Mouse (Mus musculus) kidney, embryonic 16.5 days (tissue): ENCODE data around the gene Fscn2. TPM values are rescaled to one million over a fixed set of nuclear protein-coding genes. Genes with fewer than 3 reads are reported as not detected.

Experiments used
- ATAC-seq: fragments of 200-750 bp; cut with Nextera tagmentation; 2 replicates; pipeline ENCODE4 v1.8.0; 2017; ENCODE audit warnings: moderate TSS enrichment; ENCODE audit not compliant: low FRiP score, low TSS enrichment
- H3K27ac ChIP-seq: fragments of 300-500 bp; sonication (generic); 2 replicates; pipeline ENCODE4 v1.5.1; 2014; ENCODE audit warnings: low read length
- H3K27me3 ChIP-seq: fragments of 300-500 bp; sonication (generic); 2 replicates; pipeline ENCODE4 v1.6.1; 2014; ENCODE audit warnings: low read length, control low read depth, mixed read lengths; ENCODE audit not compliant: insufficient read depth
- H3K36me3 ChIP-seq: fragments of 300-500 bp; sonication (generic); 2 replicates; pipeline ENCODE4 v1.6.1; 2014; ENCODE audit warnings: low read length, control low read depth, mixed read lengths; ENCODE audit not compliant: insufficient read depth
- H3K4me1 ChIP-seq: fragments of 300-500 bp; sonication (generic); 2 replicates; pipeline ENCODE4 v1.6.1; 2014; ENCODE audit warnings: low read length, control low read depth, mixed read lengths; ENCODE audit not compliant: insufficient read depth
- H3K4me2 ChIP-seq: fragments of 300-500 bp; sonication (generic); replicated peaks from 2 replicates; pipeline ENCODE4 v1.6.1; 2014; ENCODE audit warnings: low read depth, low read length
- H3K4me3 ChIP-seq: fragments of 300-500 bp; sonication (generic); 2 replicates; pipeline ENCODE4 v1.5.1; 2014; ENCODE audit warnings: mild to moderate bottlenecking, low read length
- H3K9ac ChIP-seq: fragments of 300-500 bp; sonication (generic); replicated peaks from 2 replicates; pipeline ENCODE4 v1.6.1; 2014; ENCODE audit warnings: low read length
- H3K9me3 ChIP-seq: fragments of 300-500 bp; sonication (generic); 2 replicates; pipeline ENCODE4 v1.6.1; 2016; ENCODE audit warnings: low read length, control low read depth
- WGBS: fragments of 180-500 bp; shearing (Covaris S2); extraction: QIAGEN DNeasy Blood & Tissue Kit; methylation state at CpG from one replicate; pipeline ENCODE4 v1.1.7; 2014; 5-methylcytosine and 5-hydroxymethylcytosine counted together
- polyA plus RNA-seq: library from polyadenylated mRNA; unstranded; fragments of >200 nt; fragmentation: Nextera tagmentation; extraction: Ambion mirVana; gene quantifications from 2 replicates; pipeline ENCODE4 v1.2.1, GENCODE M21; 2015

Fscn2 gene
- polyA plus RNA-seq, 1 experiment from 2014 or later, result 0.82 TPM

GRCm38 (mm10) chr11:120319310-120319709, 42.0 kb upstream of the Fscn2 start:
- Histone ChIP-seq H3K27me3 (no peaks in the 10 kb centered on the region), H3K4me2 (no peak overlapping the region), H3K4me3 (no peak overlapping the region), H3K9ac (no peak overlapping the region), H3K9me3 (no peaks in the 10 kb centered on the region), H3K36me3 (no peaks in the 10 kb centered on the region), H3K4me1 (peaks cover 17% of the 10 kb centered on the region), H3K27ac (no peak overlapping the region)
- no peak for ATAC-seq
- 93% methylated on average over 5 of the region's 5 CpGs for WGBS

- H3K27me3 ChIP-seq, result no peaks in the 10 kb centered on the region
- no peak overlapping the region for H3K4me3 ChIP-seq
- no peak for ATAC-seq
- H3K9ac ChIP-seq, result no peak overlapping the region
- WGBS, result 96% methylated on average over 10 of the region's 10 CpGs
- peaks cover 14% of the 10 kb centered on the region for H3K4me1 ChIP-seq
- no peaks in the 10 kb centered on the region for H3K36me3 ChIP-seq
- H3K4me2 ChIP-seq, result no peak overlapping the region
- no peaks in the 10 kb centered on the region for H3K9me3 ChIP-seq
- H3K27ac ChIP-seq, result no peak overlapping the region
Measured at GRCm38 (mm10) chr11:120320156-120320555, 41.2 kb upstream of the Fscn2 start.

DNA sequence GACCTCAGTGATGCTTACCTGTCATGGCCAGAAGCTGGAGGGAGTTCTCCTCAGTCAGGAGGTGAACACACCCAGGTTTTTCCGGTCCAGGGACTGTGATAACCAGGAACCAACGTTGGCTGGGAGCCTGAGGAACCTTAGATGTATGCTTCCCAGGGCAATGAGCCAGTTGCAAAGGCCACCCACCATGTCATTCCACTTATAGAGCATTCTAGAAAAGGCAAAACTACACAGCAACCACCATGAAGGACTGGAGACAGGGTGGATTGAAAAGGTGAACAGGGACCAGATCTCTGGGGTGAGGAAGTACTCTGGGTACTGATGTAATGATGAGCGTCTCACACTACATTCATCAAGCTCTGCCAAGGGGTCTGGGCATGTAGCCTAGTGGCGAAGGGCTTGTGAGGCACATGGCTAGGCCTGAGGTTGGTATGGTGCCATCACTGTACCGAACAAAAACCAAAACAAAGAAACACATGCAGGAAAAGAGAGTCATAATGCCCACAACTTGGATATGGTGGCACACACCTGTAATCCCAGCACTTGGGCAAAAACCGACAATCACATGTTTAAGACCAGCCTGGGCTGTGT, 25.8 kb upstream of the Fscn2 start:
- no peak for ATAC-seq

GRCm38 (mm10) chr11:120337447-120337846, 23.9 kb upstream of the Fscn2 start:
- H3K27ac ChIP-seq, result no peak overlapping the region
- H3K4me1 ChIP-seq, result 0 out of 2 replicates have a peak, but pooled peaks cover 3% of the 10 kb centered on the region
- 49% methylated on average over 2 of the region's 2 CpGs for WGBS
- no peak for ATAC-seq
- H3K9me3 ChIP-seq, result no peaks in the 10 kb centered on the region
- no peaks in the 10 kb centered on the region for H3K27me3 ChIP-seq
- H3K4me2 ChIP-seq, result no peak overlapping the region
- H3K36me3 ChIP-seq, result no peaks in the 10 kb centered on the region
- no peak overlapping the region for H3K4me3 ChIP-seq
- no peak overlapping the region for H3K9ac ChIP-seq

More for the DNA sequence above, 25.8 kb upstream of the Fscn2 start:
- Histone ChIP-seq H3K9me3 (no peaks in the 10 kb centered on the region), H3K36me3 (no peaks in the 10 kb centered on the region), H3K27ac (no peak overlapping the region), H3K4me2 (no peak overlapping the region), H3K27me3 (no peaks in the 10 kb centered on the region), H3K4me3 (no peak overlapping the region), H3K4me1 (0 out of 2 replicates have a peak, but pooled peaks cover 3% of the 10 kb centered on the region), H3K9ac (no peak overlapping the region)
- WGBS, result 84% methylated on average over 6 of the region's 6 CpGs

DNA sequence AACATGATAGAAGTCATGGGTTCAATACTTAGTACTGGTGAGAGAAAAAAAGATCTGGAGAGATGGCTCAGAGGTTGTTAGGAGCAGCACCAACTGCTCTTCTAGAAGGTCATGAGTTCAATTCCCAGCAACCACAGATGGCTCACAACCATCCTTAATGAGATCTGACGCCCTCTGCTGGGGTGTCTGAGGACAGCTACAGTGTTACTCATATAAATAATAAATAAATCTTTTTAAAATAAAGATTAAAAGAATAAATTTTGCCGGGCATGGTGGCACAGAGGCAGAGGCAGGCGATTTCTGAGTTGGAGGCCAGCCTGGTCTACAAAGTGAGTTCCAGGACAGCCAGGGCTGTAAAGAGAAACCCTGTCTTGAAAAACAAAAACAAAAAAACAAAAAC, 22.5 kb upstream of the Fscn2 start:
- no peak overlapping the region for H3K4me3 ChIP-seq
- H3K9ac ChIP-seq, result no peak overlapping the region
- no peak overlapping the region for H3K27ac ChIP-seq
- H3K4me2 ChIP-seq, result no peak overlapping the region
- no peaks in the 10 kb centered on the region for H3K27me3 ChIP-seq
- 0 out of 2 replicates have a peak, but pooled peaks cover 3% of the 10 kb centered on the region for H3K4me1 ChIP-seq
- H3K9me3 ChIP-seq, result no peaks in the 10 kb centered on the region
- ATAC-seq, result no peak
- H3K36me3 ChIP-seq, result no peaks in the 10 kb centered on the region
- WGBS, result 75% methylated on average over 3 of the region's 3 CpGs

- peak overlapping the region; percentile 62 for H3K27ac ChIP-seq
- ATAC-seq, result peak; percentile 72
- H3K4me2 ChIP-seq, result no peak overlapping the region
- peaks cover 1% of the 10 kb centered on the region for H3K36me3 ChIP-seq
- H3K9ac ChIP-seq, result no peak overlapping the region
- H3K4me1 ChIP-seq, result peaks cover 4% of the 10 kb centered on the region; the same call in 1 of the 2 replicates
- no peaks in the 10 kb centered on the region for H3K27me3 ChIP-seq
- no peak overlapping the region for H3K4me3 ChIP-seq
- no peaks in the 10 kb centered on the region for H3K9me3 ChIP-seq
- 73% methylated on average over 10 of the region's 10 CpGs for WGBS
Measured at GRCm38 (mm10) chr11:120339978-120340513, 21.3 kb upstream of the Fscn2 start.

- Histone ChIP-seq H3K4me1 (peaks cover 9% of the 10 kb centered on the region), H3K9ac (no peak overlapping the region), H3K4me3 (no peak overlapping the region), H3K36me3 (peaks cover 11% of the 10 kb centered on the region), H3K27ac (no peak overlapping the region), H3K27me3 (no peaks in the 10 kb centered on the region), H3K9me3 (no peaks in the 10 kb centered on the region), H3K4me2 (no peak overlapping the region)
- 96% methylated on average over 4 of the region's 4 CpGs for WGBS
- ATAC-seq, result no peak
Measured at GRCm38 (mm10) chr11:120341661-120342060, 19.7 kb upstream of the Fscn2 start.

DNA sequence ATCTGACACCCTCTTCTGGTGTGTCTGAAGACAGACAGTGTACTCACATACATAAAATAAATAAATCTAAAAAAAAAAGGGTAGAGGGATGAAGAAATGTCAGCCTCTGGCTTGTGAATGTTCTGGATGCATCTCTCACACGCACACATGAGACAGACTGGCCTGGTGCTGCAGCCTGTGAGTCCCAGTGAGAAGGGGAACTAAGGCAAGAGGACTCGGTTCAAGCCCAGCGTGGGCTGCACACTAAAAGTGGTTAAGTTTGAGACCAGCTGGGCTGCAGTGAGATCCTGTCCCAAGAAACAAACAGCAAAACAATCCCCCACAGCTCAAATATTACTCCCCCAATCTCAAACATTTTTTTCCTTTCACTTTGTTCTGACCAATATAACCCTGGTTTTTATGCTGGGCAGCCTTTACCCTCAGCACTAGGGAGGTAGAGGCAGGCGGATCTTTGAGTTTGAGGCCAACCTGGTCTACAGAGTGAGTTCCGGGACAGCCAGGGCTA, 18.6 kb upstream of the Fscn2 start:
- H3K27ac ChIP-seq, result no peak overlapping the region
- H3K36me3 ChIP-seq, result peaks cover 15% of the 10 kb centered on the region
- ATAC-seq, result no peak
- H3K27me3 ChIP-seq, result no peaks in the 10 kb centered on the region
- no peak overlapping the region for H3K4me2 ChIP-seq
- H3K9ac ChIP-seq, result no peak overlapping the region
- H3K4me3 ChIP-seq, result no peak overlapping the region
- peaks cover 9% of the 10 kb centered on the region for H3K4me1 ChIP-seq
- 93% methylated on average over 5 of the region's 5 CpGs for WGBS
- no peaks in the 10 kb centered on the region for H3K9me3 ChIP-seq

DNA sequence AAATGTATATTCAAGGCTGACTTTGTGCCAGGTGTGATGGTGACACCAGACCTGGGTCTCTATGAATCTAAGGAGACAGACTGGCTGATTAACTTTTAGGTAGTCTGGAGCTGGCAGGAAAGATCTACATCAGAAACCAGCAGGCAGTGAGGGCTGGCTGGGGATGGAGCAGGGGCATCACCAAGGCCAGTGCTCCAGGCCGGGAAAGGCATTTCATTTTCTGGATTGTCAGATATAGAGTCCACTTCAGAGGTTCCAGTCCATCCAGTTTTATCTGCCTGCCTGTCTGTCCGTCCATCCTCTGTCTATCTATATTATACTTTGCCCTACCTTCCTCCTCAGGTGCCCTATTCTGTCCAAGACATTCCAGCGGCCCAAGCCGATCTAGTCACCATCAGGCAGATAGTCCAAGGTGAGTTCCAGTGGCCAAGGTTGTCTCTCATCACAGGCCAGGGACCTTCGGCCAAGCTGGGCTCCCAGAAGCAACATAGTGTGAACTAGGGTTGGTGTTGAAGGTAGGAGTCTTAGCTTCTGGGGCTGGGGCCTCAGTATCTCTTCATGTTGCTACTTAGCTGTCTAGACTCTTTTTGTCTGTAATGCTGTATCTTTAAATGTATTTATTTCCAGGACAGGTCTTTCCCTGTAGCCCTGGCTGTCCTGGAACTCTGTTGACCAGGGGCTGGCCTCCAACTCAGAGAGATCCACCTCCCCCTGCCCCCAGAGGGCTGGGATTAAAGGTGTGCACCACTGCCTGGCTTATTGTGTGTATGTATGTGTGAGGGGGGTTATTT, 17.6 kb upstream of the Fscn2 start:
- H3K4me2 ChIP-seq, result no peak overlapping the region
- H3K4me3 ChIP-seq, result no peak overlapping the region
- peaks cover 15% of the 10 kb centered on the region for H3K36me3 ChIP-seq
- no peaks in the 10 kb centered on the region for H3K27me3 ChIP-seq
- no peak overlapping the region for H3K9ac ChIP-seq
- WGBS, result 64% methylated on average over 5 of the region's 5 CpGs
- peaks cover 9% of the 10 kb centered on the region for H3K4me1 ChIP-seq
- no peak for ATAC-seq
- H3K9me3 ChIP-seq, result no peaks in the 10 kb centered on the region
- peak overlapping the region; percentile 35; the same call in 1 of the 2 replicates for H3K27ac ChIP-seq
